Mouse (Mus musculus): ENCODE data around the gene Thbs3.

Gene Thbs3

GRCm38 (mm10) chr3:89227307-89228179 is 12.6 kb downstream of the Thbs3 start:
- peak; percentile 83 for DNase-seq (ENCODE audit: low spot score)

- peak; percentile 82 for DNase-seq (ENCODE audit: low spot score)
Measured at GRCm38 (mm10) chr3:89228180-89228549, 13.2 kb downstream of the Thbs3 start.

- DNase-seq (ENCODE audit: low spot score), result no peak
Measured at GRCm38 (mm10) chr3:89228836-89229235, 13.9 kb downstream of the Thbs3 start, which contains the start of gene Muc1. Gene Muc1 (plus strand): TSS chr3:89229057.

GRCm38 (mm10) chr3:89229276-89229675 is 14.3 kb downstream of the Thbs3 start:
- no peak for DNase-seq (ENCODE audit: low spot score)

- no peak for DNase-seq (ENCODE audit: low spot score)
Measured at GRCm38 (mm10) chr3:89230561-89230960, 15.6 kb downstream of the Thbs3 start.

- no peak for DNase-seq (ENCODE audit: low spot score)
Measured at GRCm38 (mm10) chr3:89231345-89231744, 16.4 kb downstream of the Thbs3 start.

GRCm38 (mm10) chr3:89231772-89232275 is 16.8 kb downstream of the Thbs3 start:
- no peak for DNase-seq (ENCODE audit: low spot score)

GRCm38 (mm10) chr3:89232614-89233013 is 17.6 kb downstream of the Thbs3 start:
- no peak for DNase-seq (ENCODE audit: low spot score)

GRCm38 (mm10) chr3:89233562-89234110 is 18.7 kb downstream of the Thbs3 start:
- no peak for DNase-seq (ENCODE audit: low spot score)

- no peak for DNase-seq (ENCODE audit: low spot score)
Measured at GRCm38 (mm10) chr3:89236516-89236915, 21.5 kb downstream of the Thbs3 start.

- no peak for DNase-seq (ENCODE audit: low spot score)
Measured at GRCm38 (mm10) chr3:89237682-89238081, 22.7 kb downstream of the Thbs3 start.

GRCm38 (mm10) chr3:89238494-89238893 is 23.5 kb downstream of the Thbs3 start:
- no peak for DNase-seq (ENCODE audit: low spot score)

- no peak for DNase-seq (ENCODE audit: low spot score)
Measured at GRCm38 (mm10) chr3:89242331-89242895, 27.4 kb downstream of the Thbs3 start.

- no peak for DNase-seq (ENCODE audit: low spot score)
Measured at GRCm38 (mm10) chr3:89243609-89244008, 28.6 kb downstream of the Thbs3 start.

GRCm38 (mm10) chr3:89244158-89244981 is 29.4 kb downstream of the Thbs3 start:
- DNase-seq (ENCODE audit: low spot score), result no peak

- DNase-seq (ENCODE audit: low spot score), result no peak
Measured at GRCm38 (mm10) chr3:89244982-89245687, 30.2 kb downstream of the Thbs3 start.

GRCm38 (mm10) chr3:89245688-89246171 is 30.8 kb downstream of the Thbs3 start, which contains the start of gene Krtcap2:
Gene Krtcap2 (plus strand): TSS chr3:89245966.
- DNase-seq (ENCODE audit: low spot score), result no peak

GRCm38 (mm10) chr3:89246261-89247100 is 31.5 kb downstream of the Thbs3 start, which contains the start of gene Trim46:
Gene Trim46 (minus strand): TSS chr3:89246309.
- DNase-seq (ENCODE audit: low spot score), result peak; percentile 80

GRCm38 (mm10) chr3:89247466-89247865 is 32.5 kb downstream of the Thbs3 start:
- no peak for DNase-seq (ENCODE audit: low spot score)

- DNase-seq (ENCODE audit: low spot score), result no peak
Measured at GRCm38 (mm10) chr3:89250435-89251040, 35.6 kb downstream of the Thbs3 start.
